Comparison of ENCODE assay signal across 17 mouse cellular contexts in the genomic region with DNA sequence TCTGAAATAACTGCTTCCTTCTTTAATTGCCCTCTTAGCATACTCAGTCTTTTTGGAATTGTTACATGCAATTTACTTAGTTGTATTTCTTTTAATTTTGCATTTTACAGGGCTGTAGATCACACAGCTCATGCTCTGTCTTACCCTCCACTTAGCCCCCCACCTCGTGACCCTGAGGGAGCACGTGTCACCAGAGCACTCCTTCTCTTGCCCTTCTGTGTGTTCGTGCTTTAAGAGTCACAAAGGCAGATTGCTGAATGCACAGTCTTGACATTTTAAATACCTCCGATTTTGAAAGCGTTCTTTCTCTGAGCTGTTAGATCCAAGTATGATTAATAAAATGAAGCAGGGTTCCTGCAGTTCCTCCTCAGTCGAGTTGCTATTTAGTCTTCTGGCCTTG. TPM values are rescaled to one million over a fixed set of nuclear protein-coding genes. Genes with fewer than 3 reads are reported as not detected.
"Had no signal": no experiment of that assay in that cellular context is flagged by ENCODE, and none has a peak within 500 bp of the region (broad histone marks: within the 10 kb centered on the region; RNA-seq: fewer than 3 reads in every experiment).

No protein-coding gene starts in this region.

- ATAC-seq: midbrain, embryonic 16.5 days had no signal

- H3K4me1 ChIP-seq: limb, embryonic 15.5 days had no signal

- H3K9me3 ChIP-seq: limb, embryonic 15.5 days; liver, embryonic 12.5 days; midbrain, embryonic 10.5 days; neural tube, embryonic 13.5 days; stomach, embryonic 15.5 days had no signal

- H3K27me3 ChIP-seq: limb, embryonic 15.5 days; liver, embryonic 12.5 days; neural tube, embryonic 13.5 days; stomach, embryonic 15.5 days had no signal

- H3K27ac ChIP-seq: limb, embryonic 15.5 days; liver, embryonic 12.5 days; midbrain, embryonic 10.5 days; neural tube, embryonic 13.5 days; stomach, embryonic 15.5 days had no signal

- H3K9ac ChIP-seq: limb, embryonic 15.5 days; liver, embryonic 12.5 days; lung, embryonic 14.5 days; neural tube, embryonic 13.5 days; stomach, embryonic 15.5 days had no signal

- DNase-seq: kidney, postnatal 10 days; layer of hippocampus, postnatal 36 days; lung, embryonic 14.5 days; lung, postnatal 10 days; lung, postnatal 4 days; retina, postnatal 1 day; thymus, adult 2 months; thymus, postnatal 25 days had no signal

- H3K4me2 ChIP-seq: limb, embryonic 15.5 days; lung, embryonic 14.5 days; neural tube, embryonic 13.5 days; stomach, embryonic 15.5 days had no signal

- H3K36me3 ChIP-seq: stomach, embryonic 15.5 days had no signal

- H3K4me3 ChIP-seq: limb, embryonic 15.5 days; liver, embryonic 12.5 days; midbrain, embryonic 10.5 days; neural tube, embryonic 13.5 days; stomach, embryonic 15.5 days had no signal

RNA-seq across cellular contexts. Expression of a gene that starts 25.1 kb away (rescaled TPM):
- total RNA-seq: layer of hippocampus, postnatal 36 days; left cerebral cortex, postnatal 25 days; megakaryocyte, adult 5-6 weeks had no signal
- polyA plus RNA-seq: spleen, adult 2 months; thymus, adult 2 months had no signal

RNA-seq across cellular contexts. Expression of a gene that starts 43.9 kb away (rescaled TPM):
- total RNA-seq: megakaryocyte, adult 5-6 weeks had no signal
- polyA plus RNA-seq: limb, embryonic 15.5 days; liver, embryonic 12.5 days had no signal
